Mouse (Mus musculus) testis, adult 2 months (tissue): ENCODE results near the gene Otub1.

Experiments
- CTCF ChIP-seq: fragments of 200-500 bp; IDR thresholded peaks from 2 replicates; pipeline ENCODE4 v1.5.1; 2012; ENCODE audit warnings: low read depth, mild to moderate bottlenecking, inconsistent platforms, low read length, moderate library complexity; ENCODE audit not compliant: control insufficient read depth, insufficient read depth, insufficient replicate concordance
- POLR2A ChIP-seq: fragments of 200-500 bp; IDR thresholded peaks from 2 replicates; pipeline ENCODE4 v1.6.1; 2012; ENCODE audit warnings: low read depth, mild to moderate bottlenecking, inconsistent platforms, low read length, moderate library complexity; ENCODE audit not compliant: control insufficient read depth

GRCm38 (mm10) chr19:7239574-7239973, 33.5 kb upstream of the Otub1 start:
- no peak for TF ChIP-seq CTCF
- TF ChIP-seq POLR2A: no peak
